Mouse (Mus musculus): ENCODE measurements around the gene Vps13d. TPM values are rescaled to one million over a fixed set of nuclear protein-coding genes. Genes with fewer than 3 reads are reported as not detected.

The Vps13d gene
- polyA plus RNA-seq, 1 experiment from 2014 or later, result 10.1 TPM

DNA sequence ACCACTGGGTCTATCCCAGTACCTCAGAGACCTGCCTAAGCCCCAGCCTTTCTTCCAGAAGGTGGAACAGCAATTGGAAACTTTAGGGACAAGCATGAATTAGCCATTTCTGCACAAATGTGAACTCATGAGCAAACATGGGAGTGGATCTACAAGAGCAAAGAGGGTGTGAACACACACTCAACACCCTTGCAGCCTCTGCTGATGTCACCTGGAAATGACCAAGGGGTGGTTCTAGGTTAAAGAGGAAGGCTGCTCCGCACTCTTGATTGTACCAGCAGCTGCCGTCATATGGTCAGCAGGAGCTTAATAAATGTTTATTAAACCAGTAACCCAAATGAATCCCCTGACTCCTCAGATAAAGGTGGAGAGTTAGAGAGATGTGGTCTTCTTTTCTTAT lies 35.8 kb upstream of the Vps13d start:
- 91% methylated on average over 2 of the region's 2 CpGs for WGBS
- no peaks in the 10 kb centered on the region for H3K9me3 ChIP-seq (replicated peaks; ENCODE audit: control insufficient read depth, low read length)
- H3K4me2 ChIP-seq (ENCODE audit: low read depth, low read length), result no peak overlapping the region
- no peaks in the 10 kb centered on the region for H3K36me3 ChIP-seq (replicated peaks; ENCODE audit: control insufficient read depth, insufficient read depth, low read depth, low read length)
- ATAC-seq (replicated peaks; ENCODE audit: insufficient number of reproducible peaks, low FRiP score, low TSS enrichment, low read depth) (no peak), DNase-seq (ENCODE audit: low spot score) (no peak)
- H3K27me3 ChIP-seq (ENCODE audit: control insufficient read depth, insufficient read depth, low read length), result no peaks in the 10 kb centered on the region
- no peak overlapping the region for H3K27ac ChIP-seq (replicated peaks; ENCODE audit: low read depth, low read length)
- no peak overlapping the region for H3K9ac ChIP-seq (replicated peaks; ENCODE audit: low read length)
- H3K4me3 ChIP-seq (ENCODE audit: low read depth, low read length), result no peak overlapping the region
- no peaks in the 10 kb centered on the region for H3K4me1 ChIP-seq (ENCODE audit: control insufficient read depth, insufficient read depth, low read length)

DNA sequence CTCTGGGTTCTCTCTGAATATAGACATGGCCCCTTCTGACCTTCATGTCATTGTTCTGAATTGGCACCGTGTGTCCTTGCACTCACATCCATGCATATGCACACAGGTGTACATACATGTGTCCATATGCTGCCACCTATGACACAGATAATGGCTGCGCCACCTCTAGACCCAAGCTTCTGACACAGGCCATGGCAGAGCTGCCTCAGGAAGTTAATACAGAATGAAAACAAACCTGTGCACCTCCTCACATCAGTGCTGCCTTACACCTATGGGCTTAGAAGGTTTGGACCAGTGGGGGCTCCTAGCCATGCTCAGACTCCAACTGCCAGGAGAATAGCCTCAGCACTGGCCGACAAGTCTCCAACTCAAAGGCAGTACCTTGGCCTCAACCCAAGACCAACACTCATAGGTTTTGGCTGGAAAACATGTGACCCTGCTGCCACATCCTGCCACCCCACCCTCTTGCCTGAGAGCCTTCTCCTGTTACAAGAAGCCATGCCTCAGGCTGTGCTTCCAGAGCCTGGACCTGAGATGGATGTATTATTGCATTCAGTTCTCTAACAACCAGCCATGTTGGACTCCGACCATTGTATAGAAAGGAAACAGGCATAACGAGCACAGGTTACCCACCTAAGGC lies 34.8 kb upstream of the Vps13d start:
- DNase-seq (ENCODE audit: low spot score) (no peak), ATAC-seq (replicated peaks; ENCODE audit: insufficient number of reproducible peaks, low FRiP score, low TSS enrichment, low read depth) (0 out of 2 replicates have a peak, but pooled peaks have one; percentile 27)
- Histone ChIP-seq H3K9me3 (replicated peaks; ENCODE audit: control insufficient read depth, low read length) (no peaks in the 10 kb centered on the region), H3K4me2 (ENCODE audit: low read depth, low read length) (no peak overlapping the region), H3K36me3 (replicated peaks; ENCODE audit: control insufficient read depth, insufficient read depth, low read depth, low read length) (no peaks in the 10 kb centered on the region), H3K4me3 (ENCODE audit: low read depth, low read length) (no peak overlapping the region), H3K27ac (replicated peaks; ENCODE audit: low read depth, low read length) (no peak overlapping the region), H3K27me3 (ENCODE audit: control insufficient read depth, insufficient read depth, low read length) (no peaks in the 10 kb centered on the region), H3K4me1 (ENCODE audit: control insufficient read depth, insufficient read depth, low read length) (no peaks in the 10 kb centered on the region), H3K9ac (replicated peaks; ENCODE audit: low read length) (no peak overlapping the region)
- 86% methylated on average over 5 of the region's 5 CpGs for WGBS

- no peak overlapping the region for H3K27ac ChIP-seq (replicated peaks; ENCODE audit: low read depth, low read length)
- ATAC-seq (replicated peaks; ENCODE audit: insufficient number of reproducible peaks, low FRiP score, low TSS enrichment, low read depth) (no peak), DNase-seq (ENCODE audit: low spot score) (no peak)
- no peaks in the 10 kb centered on the region for H3K4me1 ChIP-seq (ENCODE audit: control insufficient read depth, insufficient read depth, low read length)
- H3K36me3 ChIP-seq (replicated peaks; ENCODE audit: control insufficient read depth, insufficient read depth, low read depth, low read length), result no peaks in the 10 kb centered on the region
- no peak overlapping the region for H3K9ac ChIP-seq (replicated peaks; ENCODE audit: low read length)
- no peaks in the 10 kb centered on the region for H3K27me3 ChIP-seq (ENCODE audit: control insufficient read depth, insufficient read depth, low read length)
- H3K4me3 ChIP-seq (ENCODE audit: low read depth, low read length), result no peak overlapping the region
- H3K4me2 ChIP-seq (ENCODE audit: low read depth, low read length), result no peak overlapping the region
- WGBS, result 88% methylated on average over 6 of the region's 6 CpGs
- no peaks in the 10 kb centered on the region for H3K9me3 ChIP-seq (replicated peaks; ENCODE audit: control insufficient read depth, low read length)
Observed at GRCm38 (mm10) chr4:145229051-145229450, 34.2 kb upstream of the Vps13d start.

- no peak overlapping the region for H3K9ac ChIP-seq (replicated peaks; ENCODE audit: low read length)
- no peak for ATAC-seq (replicated peaks; ENCODE audit: insufficient number of reproducible peaks, low FRiP score, low TSS enrichment, low read depth)
- no peak overlapping the region for H3K4me3 ChIP-seq (ENCODE audit: low read depth, low read length)
- no peak overlapping the region for H3K4me2 ChIP-seq (ENCODE audit: low read depth, low read length)
- WGBS, result 91% methylated on average over 4 of the region's 4 CpGs
- DNase-seq (ENCODE audit: low spot score), result no peak
- H3K4me1 ChIP-seq (ENCODE audit: control insufficient read depth, insufficient read depth, low read length), result no peaks in the 10 kb centered on the region
- H3K36me3 ChIP-seq (replicated peaks; ENCODE audit: control insufficient read depth, insufficient read depth, low read depth, low read length), result no peaks in the 10 kb centered on the region
- no peak overlapping the region for H3K27ac ChIP-seq (replicated peaks; ENCODE audit: low read depth, low read length)
- H3K27me3 ChIP-seq (ENCODE audit: control insufficient read depth, insufficient read depth, low read length), result no peaks in the 10 kb centered on the region
- H3K9me3 ChIP-seq (replicated peaks; ENCODE audit: control insufficient read depth, low read length), result no peaks in the 10 kb centered on the region
Observed at GRCm38 (mm10) chr4:145224613-145225012, 29.8 kb upstream of the Vps13d start.

DNA sequence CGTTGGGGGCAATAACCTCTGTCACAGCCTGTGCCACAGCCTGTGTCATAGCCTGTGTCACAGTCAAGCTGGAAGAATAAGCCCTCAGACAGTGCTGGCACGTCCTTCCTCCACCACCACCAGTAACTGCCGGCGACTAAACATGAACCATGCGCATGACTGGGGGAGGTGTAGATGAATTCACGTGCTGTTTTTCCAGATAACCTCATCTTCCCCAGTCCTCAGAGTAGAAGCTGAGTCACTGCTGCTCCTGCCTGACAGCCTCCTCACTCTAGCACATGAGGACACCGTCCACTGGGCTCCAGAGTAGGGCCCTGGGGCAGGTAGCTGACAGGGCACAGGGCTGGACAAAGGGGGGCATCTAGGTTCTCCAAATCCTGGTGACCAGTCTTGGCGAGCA lies 27.3 kb upstream of the Vps13d start:
- Histone ChIP-seq H3K9ac (replicated peaks; ENCODE audit: low read length) (no peak overlapping the region), H3K9me3 (replicated peaks; ENCODE audit: control insufficient read depth, low read length) (no peaks in the 10 kb centered on the region), H3K27ac (replicated peaks; ENCODE audit: low read depth, low read length) (no peak overlapping the region), H3K27me3 (ENCODE audit: control insufficient read depth, insufficient read depth, low read length) (no peaks in the 10 kb centered on the region), H3K36me3 (replicated peaks; ENCODE audit: control insufficient read depth, insufficient read depth, low read depth, low read length) (no peaks in the 10 kb centered on the region), H3K4me1 (ENCODE audit: control insufficient read depth, insufficient read depth, low read length) (no peaks in the 10 kb centered on the region), H3K4me3 (ENCODE audit: low read depth, low read length) (no peak overlapping the region), H3K4me2 (ENCODE audit: low read depth, low read length) (no peak overlapping the region)
- DNase-seq (ENCODE audit: low spot score) (no peak), ATAC-seq (replicated peaks; ENCODE audit: insufficient number of reproducible peaks, low FRiP score, low TSS enrichment, low read depth) (no peak)
- WGBS, result 87% methylated on average over 8 of the region's 8 CpGs

GRCm38 (mm10) chr4:145221379-145221778 lies 26.6 kb upstream of the Vps13d start:
- Histone ChIP-seq H3K27me3 (ENCODE audit: control insufficient read depth, insufficient read depth, low read length) (no peaks in the 10 kb centered on the region), H3K4me1 (ENCODE audit: control insufficient read depth, insufficient read depth, low read length) (no peaks in the 10 kb centered on the region), H3K27ac (replicated peaks; ENCODE audit: low read depth, low read length) (no peak overlapping the region), H3K36me3 (replicated peaks; ENCODE audit: control insufficient read depth, insufficient read depth, low read depth, low read length) (no peaks in the 10 kb centered on the region), H3K4me3 (ENCODE audit: low read depth, low read length) (no peak overlapping the region), H3K9ac (replicated peaks; ENCODE audit: low read length) (no peak overlapping the region), H3K9me3 (replicated peaks; ENCODE audit: control insufficient read depth, low read length) (no peaks in the 10 kb centered on the region), H3K4me2 (ENCODE audit: low read depth, low read length) (no peak overlapping the region)
- ATAC-seq (replicated peaks; ENCODE audit: insufficient number of reproducible peaks, low FRiP score, low TSS enrichment, low read depth), result no peak
- no peak for DNase-seq (ENCODE audit: low spot score)
- 82% methylated on average over 2 of the region's 2 CpGs for WGBS

GRCm38 (mm10) chr4:145220001-145220400 lies 25.2 kb upstream of the Vps13d start:
- Histone ChIP-seq H3K4me3 (ENCODE audit: low read depth, low read length) (no peak overlapping the region), H3K9ac (replicated peaks; ENCODE audit: low read length) (no peak overlapping the region), H3K36me3 (replicated peaks; ENCODE audit: control insufficient read depth, insufficient read depth, low read depth, low read length) (no peaks in the 10 kb centered on the region), H3K27ac (replicated peaks; ENCODE audit: low read depth, low read length) (no peak overlapping the region), H3K9me3 (replicated peaks; ENCODE audit: control insufficient read depth, low read length) (no peaks in the 10 kb centered on the region), H3K4me2 (ENCODE audit: low read depth, low read length) (no peak overlapping the region), H3K27me3 (ENCODE audit: control insufficient read depth, insufficient read depth, low read length) (no peaks in the 10 kb centered on the region), H3K4me1 (ENCODE audit: control insufficient read depth, insufficient read depth, low read length) (no peaks in the 10 kb centered on the region)
- no peak for ATAC-seq (replicated peaks; ENCODE audit: insufficient number of reproducible peaks, low FRiP score, low TSS enrichment, low read depth)
- WGBS, result 64% methylated on average over 1 of the region's 1 CpGs
- no peak for DNase-seq (ENCODE audit: low spot score)

DNA sequence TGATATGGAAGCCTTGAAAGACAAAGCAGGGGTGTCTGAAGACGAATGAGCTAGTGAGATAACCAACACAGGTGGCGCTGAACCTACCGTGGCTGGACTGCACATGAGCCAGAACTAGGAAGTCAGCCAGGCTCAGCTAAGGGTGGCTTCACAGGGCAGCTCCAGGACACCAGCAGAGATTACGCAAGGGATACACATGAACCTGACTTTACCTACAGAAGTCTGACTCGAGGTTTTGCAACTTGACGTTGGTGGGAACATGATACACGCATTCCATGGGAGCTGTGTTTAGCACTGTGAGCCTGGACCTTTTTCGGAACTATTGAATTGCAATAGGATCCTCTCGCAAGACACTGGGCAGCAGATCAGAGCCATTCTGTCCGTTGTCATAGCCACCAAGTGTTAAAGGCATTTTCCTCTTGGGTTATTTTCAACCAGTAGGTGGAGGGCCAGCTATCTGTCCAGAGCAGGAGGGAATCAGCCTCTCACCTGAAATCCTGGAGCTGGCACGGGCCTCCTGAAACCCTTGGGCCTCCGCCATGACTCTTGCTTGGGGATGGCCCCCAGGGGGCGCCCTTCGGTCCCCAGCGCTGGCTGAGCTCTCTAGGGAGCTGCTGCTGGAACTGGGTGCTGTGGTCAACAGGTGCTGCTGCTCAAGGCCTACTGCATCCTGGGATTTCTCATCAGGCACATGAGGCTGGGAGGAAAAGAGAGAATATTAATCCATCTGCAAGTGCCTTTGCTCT lies 24.6 kb upstream of the Vps13d start:
- H3K27me3 ChIP-seq (ENCODE audit: control insufficient read depth, insufficient read depth, low read length), result no peaks in the 10 kb centered on the region
- no peak for DNase-seq (ENCODE audit: low spot score)
- H3K4me2 ChIP-seq (ENCODE audit: low read depth, low read length), result no peak overlapping the region
- no peaks in the 10 kb centered on the region for H3K4me1 ChIP-seq (ENCODE audit: control insufficient read depth, insufficient read depth, low read length)
- WGBS, result 62% methylated on average over 15 of the region's 15 CpGs
- H3K9me3 ChIP-seq (replicated peaks; ENCODE audit: control insufficient read depth, low read length), result no peaks in the 10 kb centered on the region
- no peak overlapping the region for H3K4me3 ChIP-seq (ENCODE audit: low read depth, low read length)
- H3K36me3 ChIP-seq (replicated peaks; ENCODE audit: control insufficient read depth, insufficient read depth, low read depth, low read length), result no peaks in the 10 kb centered on the region
- H3K9ac ChIP-seq (replicated peaks; ENCODE audit: low read length), result no peak overlapping the region
- H3K27ac ChIP-seq (replicated peaks; ENCODE audit: low read depth, low read length), result no peak overlapping the region
- ATAC-seq (replicated peaks; ENCODE audit: insufficient number of reproducible peaks, low FRiP score, low TSS enrichment, low read depth), result no peak

Data from embryonic facial prominence, embryonic 11.5 days (tissue).